Comparison of ENCODE assay signal across 8 mouse cellular contexts in genomic region chr9:20544070-20544821, GRCm38 (mm10). TPM values are rescaled to one million over a fixed set of nuclear protein-coding genes. Genes with fewer than 3 reads are reported as not detected.
DNase-seq lines count a peak whose midpoint lies in the region; TF ChIP-seq lines count a peak whose summit lies in the region.

No protein-coding gene starts in this region.

- no peak for TF ChIP-seq POLR2A in cortical plate, adult 2 months (IDR thresholded peaks at IDR 0.05; ENCODE audit: extremely low read depth, insufficient read depth, low read length)

- TF ChIP-seq CTCF in cortical plate, adult 2 months (IDR thresholded peaks at IDR 0.05; ENCODE audit: extremely low read depth, insufficient read depth, low read length) = no peak

- peak; percentile 98 for DNase-seq in ZHBTc4 (ENCODE audit: low read depth, low spot score)
- peak; percentile 88 for DNase-seq in gastrocnemius, postnatal 14 days
- peak; percentile 42 for DNase-seq in hindlimb bud, embryonic 11.5 days (ENCODE audit: extremely low spot score, low read depth, low spot score)
- peak; percentile 64 to 68 for DNase-seq in left cerebral cortex, adult 18-20 months (ENCODE audit: low spot score in 2 of 2)
- DNase-seq in lung, postnatal 36 days = peak; percentile 89
- peak; percentile 87 for DNase-seq in retina, embryonic 14.5 days (ENCODE audit: low spot score)
- DNase-seq in thymus, postnatal 25 days = peak; percentile 78

- peak overlapping the region; percentile 43 for H3K4me3 ChIP-seq in cortical plate, adult 2 months (ENCODE audit: insufficient read depth, low read length)

- intact Hi-C loops in gastrocnemius, postnatal 14 days (cut with DNase I; ENCODE audit: low total_unique reads) = no loop called here

- H3K27ac ChIP-seq in cortical plate, adult 2 months (ENCODE audit: insufficient read depth, low read length) = peak overlapping the region; percentile 78

- no peaks in the 10 kb centered on the region for H3K4me1 ChIP-seq in cortical plate, adult 2 months (ENCODE audit: control insufficient read depth, insufficient read depth, low read length)

RNA-seq across cellular contexts. Expression of gene Zfp266, which starts 23.0 kb away (rescaled TPM):
- 19.1 and 19.5 TPM in 2 replicates for polyA plus RNA-seq in cortical plate, adult 2 months (2012; rRNA removed)
- total RNA-seq in gastrocnemius, postnatal 14 days (2021) = 10 to 100 TPM; 22.2 to 22.6 TPM
- 10 to 100 TPM; 41.4 to 42.2 TPM for total RNA-seq in left cerebral cortex, adult 18-20 months (2021)

RNA-seq across cellular contexts. Expression of gene Zfp846, which starts 36.8 kb away (rescaled TPM):
- 11.9 TPM in 2 replicates for polyA plus RNA-seq in cortical plate, adult 2 months (2012; rRNA removed)
- total RNA-seq in gastrocnemius, postnatal 14 days (2021) = 1 to 10 TPM; 4.1 to 4.4 TPM
- total RNA-seq in left cerebral cortex, adult 18-20 months (2021) = 10 to 100 TPM; 14.9 to 17.6 TPM

RNA-seq across cellular contexts. Expression of gene Zfp426, which starts 51.7 kb away (rescaled TPM):
- polyA plus RNA-seq in cortical plate, adult 2 months (2012; rRNA removed) = 17.0 and 19.2 TPM in 2 replicates
- 1 to 10 TPM; 7.4 to 8.2 TPM for total RNA-seq in gastrocnemius, postnatal 14 days (2021)
- 10 to 100 TPM; 30.6 to 30.8 TPM for total RNA-seq in left cerebral cortex, adult 18-20 months (2021)

Comparison
In these comparisons a context has a peak if more than half of its experiments do, and no peak if none do; other contexts are left out.
1. Peak in every context shown above with its lines: DNase-seq, H3K4me3 ChIP-seq and H3K27ac ChIP-seq.
2. DNase-seq: peak in every context shown above with its lines; median percentile 98 in ZHBTc4; 89 in lung, postnatal 36 days; 88 in gastrocnemius, postnatal 14 days; 87 in retina, embryonic 14.5 days; 78 in thymus, postnatal 25 days; 66 in left cerebral cortex, adult 18-20 months; 42 in hindlimb bud, embryonic 11.5 days.